Mouse (Mus musculus) neural tube, embryonic 14.5 days (tissue): ENCODE measurements at regions not wholly inside any gene's neighbourhood (a gene's known extent, or its start where the extent isn't known, plus 50 kb on each side); places are given as distances from the start of the nearest gene placed in this dataset.

Experiments
- ATAC-seq: fragments of 200-750 bp; cut with Nextera tagmentation; 2 replicates; pipeline ENCODE4 v1.8.0; 2017; ENCODE audit warnings: low read depth, mild to moderate bottlenecking, moderate TSS enrichment, moderate library complexity
- H3K27ac ChIP-seq: fragments of 300-500 bp; sonication (generic); 2 replicates; pipeline ENCODE4 v1.5.1; 2014; ENCODE audit warnings: low read depth, mild to moderate bottlenecking, control low read depth, low read length, moderate library complexity, mixed read lengths
- H3K27me3 ChIP-seq: fragments of 300-500 bp; sonication (generic); 2 replicates; pipeline ENCODE4 v1.6.1; 2014; ENCODE audit warnings: low read length; ENCODE audit not compliant: control insufficient read depth, insufficient read depth
- H3K36me3 ChIP-seq: fragments of 300-500 bp; sonication (generic); 2 replicates; pipeline ENCODE4 v1.6.1; 2014; ENCODE audit warnings: low read length, mixed read lengths; ENCODE audit not compliant: control insufficient read depth, insufficient read depth
- H3K4me1 ChIP-seq: fragments of 300-500 bp; sonication (generic); 2 replicates; pipeline ENCODE4 v1.6.1; 2014; ENCODE audit warnings: low read length; ENCODE audit not compliant: control insufficient read depth, insufficient read depth
- H3K4me2 ChIP-seq: fragments of 300-500 bp; sonication (generic); 2 replicates; pipeline ENCODE4 v1.6.1; 2014; ENCODE audit warnings: mild to moderate bottlenecking, low read depth, low read length, control low read depth
- H3K4me3 ChIP-seq: fragments of 300-500 bp; sonication (generic); 2 replicates; pipeline ENCODE4 v1.5.1; 2014; ENCODE audit warnings: low read depth, low read length, control low read depth, mixed read lengths
- H3K9ac ChIP-seq: fragments of 300-500 bp; sonication (generic); replicated peaks from 2 replicates; pipeline ENCODE4 v1.6.1; 2014; ENCODE audit warnings: low read depth, mild to moderate bottlenecking, control low read depth, low read length, mixed read lengths
- H3K9me3 ChIP-seq: fragments of 300-500 bp; sonication (generic); 2 replicates; pipeline ENCODE4 v1.6.1; 2016; ENCODE audit warnings: low read length; ENCODE audit not compliant: control insufficient read depth
- WGBS: fragments of 180-500 bp; shearing (Covaris S2); extraction: QIAGEN DNeasy Blood & Tissue Kit; methylation state at CpG from one replicate; pipeline ENCODE4 v1.1.7; 2014; 5-methylcytosine and 5-hydroxymethylcytosine counted together

DNA sequence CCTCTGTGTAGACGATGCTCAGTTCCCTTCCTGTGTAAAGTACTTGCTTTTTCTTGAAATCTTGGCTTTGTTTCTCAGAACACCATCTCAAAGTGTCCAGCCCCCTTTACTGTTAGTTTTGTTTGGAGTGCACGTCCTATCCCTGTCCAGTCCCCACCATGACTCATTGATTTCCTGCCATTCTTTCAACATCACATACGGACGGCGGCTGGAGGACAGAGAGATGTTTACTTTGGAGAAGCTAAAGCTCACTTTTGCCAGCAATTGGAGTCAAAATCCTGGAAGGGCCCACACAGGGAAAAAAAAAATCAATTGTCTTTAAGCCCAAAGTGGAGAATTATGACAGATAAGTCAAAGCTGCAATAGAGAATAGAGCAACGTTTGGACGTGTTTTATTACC lies 51.8 kb downstream of the Gm5426 start:
- Histone ChIP-seq H3K4me2 (no peak overlapping the region), H3K27me3 (no peaks in the 10 kb centered on the region), H3K4me1 (no peaks in the 10 kb centered on the region), H3K36me3 (no peaks in the 10 kb centered on the region), H3K9ac (no peak overlapping the region), H3K27ac (no peak overlapping the region), H3K4me3 (no peak overlapping the region), H3K9me3 (no peaks in the 10 kb centered on the region)
- ATAC-seq = no peak
- 55% methylated on average over 7 of the region's 7 CpGs for WGBS

DNA sequence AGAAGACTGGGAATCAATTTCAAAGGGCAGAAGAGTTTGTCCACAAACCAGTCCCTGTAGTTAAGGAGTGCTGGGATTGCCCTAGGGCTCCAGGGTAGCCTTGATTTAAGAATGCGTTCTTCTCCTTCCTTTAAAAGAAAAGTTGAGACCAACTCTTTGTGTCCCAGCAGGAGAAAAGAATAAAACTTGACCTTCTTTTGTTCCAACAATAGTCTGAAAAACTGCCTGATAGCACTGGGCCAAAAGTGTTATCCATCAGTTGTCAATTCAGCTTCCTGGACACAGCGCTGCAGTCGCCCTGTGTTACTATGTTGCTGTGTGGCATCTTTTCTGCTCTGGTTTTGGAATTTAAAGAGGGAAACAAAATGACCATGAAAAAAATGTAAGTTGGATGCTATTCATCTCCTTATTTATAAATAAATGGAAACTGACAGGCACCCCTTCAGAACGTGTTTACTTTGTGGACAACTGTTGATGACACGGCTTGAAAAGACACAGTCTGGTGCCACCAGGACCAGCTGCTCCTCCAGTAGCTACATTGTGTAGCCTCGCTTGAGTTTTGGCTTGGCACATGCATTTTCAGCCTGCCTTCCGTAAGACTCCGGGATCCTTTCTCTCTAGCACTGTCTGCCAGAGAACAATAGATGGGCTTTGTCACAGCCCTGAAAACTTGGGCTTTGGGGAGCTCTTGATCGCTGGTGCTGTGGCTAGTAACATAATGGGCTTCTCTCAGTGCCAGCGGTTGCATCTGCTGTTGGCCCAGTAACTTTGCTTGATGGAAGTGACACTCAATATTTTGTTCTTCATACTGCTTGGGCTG lies 54.0 kb downstream of the Gm5426 start:
- Histone ChIP-seq H3K27ac (no peak overlapping the region), H3K4me3 (no peak overlapping the region), H3K4me1 (no peaks in the 10 kb centered on the region), H3K36me3 (no peaks in the 10 kb centered on the region), H3K9ac (no peak overlapping the region), H3K9me3 (no peaks in the 10 kb centered on the region), H3K27me3 (no peaks in the 10 kb centered on the region), H3K4me2 (no peak overlapping the region)
- 21% methylated on average over 10 of the region's 10 CpGs for WGBS
- ATAC-seq = no peak; the same call in 1 of the 2 replicates

DNA sequence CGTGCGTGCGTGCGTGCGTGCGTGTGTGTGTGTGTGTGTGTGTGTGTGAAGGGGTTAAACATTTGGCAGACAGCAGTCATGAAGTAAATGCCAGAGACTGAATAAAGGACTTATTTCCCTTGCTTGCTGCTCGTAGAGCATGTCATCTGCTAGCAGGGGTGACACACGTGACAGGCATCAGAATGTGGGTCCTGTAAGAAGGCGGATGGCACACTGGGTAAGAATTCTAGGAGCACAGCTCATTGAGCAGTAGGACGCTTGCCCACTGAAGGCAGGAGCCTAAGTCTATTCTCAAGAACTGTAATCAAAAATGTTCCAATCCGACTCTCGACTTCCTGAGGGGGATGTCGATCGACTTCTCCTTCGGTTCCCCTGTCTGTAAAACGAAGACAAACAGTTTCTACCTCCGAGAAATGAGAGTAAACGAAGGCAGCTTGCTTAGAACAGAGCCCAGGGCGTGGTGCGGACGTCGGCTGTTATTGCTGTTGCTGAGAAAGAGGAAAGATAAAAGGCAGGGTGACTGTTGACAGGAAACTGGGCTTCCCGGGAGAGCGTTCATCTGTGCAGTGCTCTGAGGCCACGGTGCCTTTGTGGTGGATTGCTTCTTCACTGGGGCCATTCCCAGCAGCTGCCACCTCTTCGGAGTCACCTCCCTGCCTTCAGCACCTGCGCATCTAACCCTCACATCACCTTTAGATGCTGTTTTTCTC lies 64.7 kb downstream of the Gm5426 start:
- Histone ChIP-seq H3K4me2 (no peak overlapping the region), H3K27me3 (no peaks in the 10 kb centered on the region), H3K4me1 (no peaks in the 10 kb centered on the region), H3K27ac (no peak overlapping the region), H3K9me3 (no peaks in the 10 kb centered on the region), H3K36me3 (no peaks in the 10 kb centered on the region), H3K9ac (no peak overlapping the region), H3K4me3 (no peak overlapping the region)
- WGBS = 80% methylated on average over 27 of the region's 27 CpGs
- no peak for ATAC-seq

DNA sequence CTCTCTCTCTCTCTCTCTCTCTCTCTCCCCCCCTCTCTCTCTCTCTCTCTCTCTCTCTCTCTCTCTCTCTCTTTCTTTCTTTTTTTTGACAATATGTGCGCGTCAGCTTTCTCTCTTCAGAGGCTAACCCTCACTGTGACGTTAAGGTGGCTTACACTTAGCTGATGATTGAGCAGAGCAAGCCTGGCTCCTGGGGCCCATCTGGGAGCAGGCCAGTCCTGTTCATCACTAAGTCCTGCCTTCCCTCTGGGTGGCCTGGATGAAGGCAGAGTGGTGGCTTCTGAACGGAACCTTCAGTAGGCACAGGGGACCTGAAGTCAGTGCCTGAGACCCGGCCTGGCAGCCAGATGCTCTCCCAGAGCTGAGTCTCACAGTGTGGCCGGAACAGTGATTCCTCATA lies 65.5 kb downstream of the Gm5426 start:
- ATAC-seq = no peak

DNA sequence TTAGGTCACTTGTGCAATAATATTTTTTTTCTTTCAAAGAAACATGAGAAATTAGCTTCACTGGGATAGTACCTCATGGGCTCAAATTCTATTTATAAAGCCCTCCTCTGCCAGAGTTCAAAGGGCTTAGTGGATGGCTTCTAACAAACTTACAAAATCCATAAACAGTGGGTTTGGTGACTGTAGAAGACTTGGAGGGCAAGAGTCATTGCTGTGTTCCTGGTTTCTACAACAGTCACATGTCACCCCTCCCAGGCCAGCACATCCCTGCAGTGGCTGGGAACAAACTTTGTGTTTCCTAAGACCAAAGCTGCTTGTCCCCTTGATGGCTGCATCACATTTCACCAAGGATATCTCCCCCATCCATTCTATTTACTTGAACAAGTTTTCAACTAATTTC lies 66.5 kb downstream of the Gm5426 start:
- H3K4me1 ChIP-seq = no peaks in the 10 kb centered on the region
- no peak overlapping the region for H3K9ac ChIP-seq
- H3K9me3 ChIP-seq = no peaks in the 10 kb centered on the region
- no peak for ATAC-seq
- H3K4me3 ChIP-seq = no peak overlapping the region
- H3K4me2 ChIP-seq = no peak overlapping the region
- no peaks in the 10 kb centered on the region for H3K27me3 ChIP-seq
- no peak overlapping the region for H3K27ac ChIP-seq
- no peaks in the 10 kb centered on the region for H3K36me3 ChIP-seq

More for the DNA sequence above, 65.5 kb downstream of the Gm5426 start:
- Histone ChIP-seq H3K36me3 (no peaks in the 10 kb centered on the region), H3K27ac (no peak overlapping the region), H3K4me3 (no peak overlapping the region), H3K4me1 (no peaks in the 10 kb centered on the region), H3K27me3 (no peaks in the 10 kb centered on the region), H3K4me2 (no peak overlapping the region), H3K9me3 (no peaks in the 10 kb centered on the region), H3K9ac (no peak overlapping the region)
- 71% methylated on average over 6 of the region's 6 CpGs for WGBS

DNA sequence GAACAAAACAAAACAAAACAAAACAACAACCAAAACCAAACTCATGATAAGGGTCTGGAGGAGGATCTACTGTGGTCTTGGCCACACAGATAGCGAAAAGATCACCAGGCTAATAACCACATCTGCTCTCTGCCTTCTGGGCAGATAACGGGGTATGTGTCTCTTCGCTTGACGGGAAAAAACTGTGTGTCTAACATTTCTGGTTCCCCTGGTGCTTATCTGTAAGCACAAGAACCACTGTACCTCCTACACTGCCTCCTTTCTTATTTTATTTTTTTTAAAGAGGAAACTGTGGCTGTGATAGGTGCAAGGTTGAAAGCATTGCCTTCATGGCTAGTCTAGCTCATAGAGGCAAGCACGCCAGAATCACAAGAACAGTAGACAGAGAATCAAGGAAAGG lies 67.8 kb downstream of the Gm5426 start:
- Histone ChIP-seq H3K4me3 (no peak overlapping the region), H3K27me3 (no peaks in the 10 kb centered on the region), H3K9ac (no peak overlapping the region), H3K36me3 (no peaks in the 10 kb centered on the region), H3K4me1 (no peaks in the 10 kb centered on the region), H3K9me3 (no peaks in the 10 kb centered on the region), H3K27ac (no peak overlapping the region), H3K4me2 (no peak overlapping the region)
- 97% methylated on average over 5 of the region's 5 CpGs for WGBS
- ATAC-seq = no peak

GRCm38 (mm10) chr10:96209171-96209570 lies 72.8 kb downstream of the Gm5426 start:
- H3K27ac ChIP-seq = no peak overlapping the region
- H3K9ac ChIP-seq = no peak overlapping the region
- no peak overlapping the region for H3K4me2 ChIP-seq
- peaks cover 2% of the 10 kb centered on the region; the same call in 1 of the 2 replicates for H3K4me1 ChIP-seq
- H3K36me3 ChIP-seq = no peaks in the 10 kb centered on the region
- H3K4me3 ChIP-seq = no peak overlapping the region
- WGBS = 77% methylated on average over 5 of the region's 5 CpGs
- no peak for ATAC-seq
- H3K9me3 ChIP-seq = no peaks in the 10 kb centered on the region
- H3K27me3 ChIP-seq = no peaks in the 10 kb centered on the region

GRCm38 (mm10) chr10:96211189-96211588 lies 74.8 kb downstream of the Gm5426 start:
- H3K4me1 ChIP-seq = peaks cover 3% of the 10 kb centered on the region; the same call in 1 of the 2 replicates
- ATAC-seq = no peak
- H3K27ac ChIP-seq = no peak overlapping the region
- H3K27me3 ChIP-seq = no peaks in the 10 kb centered on the region
- H3K4me2 ChIP-seq = no peak overlapping the region
- H3K9ac ChIP-seq = no peak overlapping the region
- no peak overlapping the region for H3K4me3 ChIP-seq
- WGBS = 80% methylated on average over 7 of the region's 7 CpGs
- no peaks in the 10 kb centered on the region for H3K36me3 ChIP-seq
- H3K9me3 ChIP-seq = no peaks in the 10 kb centered on the region

- Histone ChIP-seq H3K27ac (peak overlapping the region; percentile 77), H3K9ac (no peak overlapping the region), H3K4me1 (peaks cover 3% of the 10 kb centered on the region; the same call in 1 of the 2 replicates), H3K27me3 (no peaks in the 10 kb centered on the region), H3K9me3 (no peaks in the 10 kb centered on the region), H3K36me3 (no peaks in the 10 kb centered on the region), H3K4me2 (no peak overlapping the region), H3K4me3 (no peak overlapping the region)
- WGBS = 1% methylated on average over 10 of the region's 10 CpGs
- peak; percentile 94 for ATAC-seq
Measured at GRCm38 (mm10) chr10:96213876-96214275, 77.5 kb downstream of the Gm5426 start.
